Mouse (Mus musculus) G1E (cell line): ENCODE data around the gene Gpr183.

Experiments used
- CTCF ChIP-seq: IDR thresholded peaks from 2 replicates; pipeline ENCODE4 v1.5.1; 2012; ENCODE audit warnings: low read depth, low read length, inconsistent platforms, mixed read lengths
- POLR2AphosphoS5 ChIP-seq: IDR thresholded peaks from 2 replicates; pipeline ENCODE4 v1.6.1; 2012; ENCODE audit warnings: low read depth, low read length, inconsistent platforms; ENCODE audit not compliant: insufficient replicate concordance
- TAL1 ChIP-seq: conservative IDR thresholded peaks from 2 replicates; pipeline ENCODE4 v1.6.1; 2012; ENCODE audit warnings: low read depth, low read length, inconsistent platforms, mixed read lengths

GRCm38 (mm10) chr14:121987691-121988090, 22.7 kb upstream of the Gpr183 start:
- TF ChIP-seq CTCF (no peak), TAL1 (no peak), POLR2AphosphoS5 (no peak)
